9 mouse cellular contexts compared by ENCODE assay signal in genomic region chr13:95327345-95327741, GRCm38 (mm10). TPM values are rescaled to one million over a fixed set of nuclear protein-coding genes. Genes with fewer than 3 reads are reported as not detected.
DNase-seq lines count a peak whose midpoint lies in the region; ATAC-seq lines count a peak whose summit lies in the region.
"Had no signal": no experiment of that assay in that cellular context is flagged by ENCODE, and none has a peak within 500 bp of the region (broad histone marks: within the 10 kb centered on the region; RNA-seq: fewer than 3 reads in every experiment).

No protein-coding gene starts in this region.

- 5% methylated on average over 5 of the region's 5 CpGs for WGBS in midbrain, embryonic 11.5 days

- H3K4me2 ChIP-seq in midbrain, embryonic 11.5 days: peak overlapping the region; percentile 74

- peak; percentile 27; the same call in 1 of the 2 replicates for ATAC-seq in midbrain, embryonic 11.5 days (ENCODE audit: low FRiP score)
- ATAC-seq in CD4-positive, CD25-positive, alpha-beta regulatory T cell, adult 4 months: no peak

- peak overlapping the region; percentile 65 for H3K4me3 ChIP-seq in midbrain, embryonic 11.5 days (ENCODE audit: low read depth, low read length)

- peak overlapping the region; percentile 33; the same call in 1 of the 2 replicates for H3K27ac ChIP-seq in midbrain, embryonic 11.5 days (ENCODE audit: low read depth, low read length)
- H3K27ac ChIP-seq: macrophage had no signal

- peak overlapping the region; percentile 96 for H3K9ac ChIP-seq in midbrain, embryonic 11.5 days (ENCODE audit: low read length)

- H3K9me3 ChIP-seq in midbrain, embryonic 11.5 days (ENCODE audit: control insufficient read depth, low read length): no peaks in the 10 kb centered on the region

- H3K4me1 ChIP-seq in midbrain, embryonic 11.5 days (ENCODE audit: control insufficient read depth, insufficient read depth, low read length): peaks cover 20% of the 10 kb centered on the region

- intact Hi-C loops in heart, postnatal 14 days (cut with DNase I): no loop called here

- no peaks in the 10 kb centered on the region for H3K27me3 ChIP-seq in midbrain, embryonic 11.5 days (ENCODE audit: control insufficient read depth, insufficient read depth, low read length)

- no peaks in the 10 kb centered on the region for H3K36me3 ChIP-seq in midbrain, embryonic 11.5 days (ENCODE audit: control insufficient read depth, insufficient read depth, low read length)

- DNase-seq in lung, adult 18-20 months: peak; percentile 10 to 16
- no peak for DNase-seq in lung, postnatal 25 days (ENCODE audit: low spot score)
- DNase-seq in cerebellum, postnatal 4 days (ENCODE audit: low spot score in 2 of 2): peak; percentile 29 to 67
- peak; percentile 16 to 30 for DNase-seq in heart, postnatal 14 days
- DNase-seq in layer of hippocampus, postnatal 10 days (ENCODE audit: low spot score in 2 of 2): peak; percentile 48 to 69
- DNase-seq in midbrain, embryonic 11.5 days (ENCODE audit: low spot score, missing footprints): no peak
- no peak for DNase-seq in spleen, adult 12 weeks (ENCODE audit: low spot score)

RNA-seq across cellular contexts. Expression of gene Zbed3, which starts 3.9 kb away (rescaled TPM):
- 10 to 100 TPM; 17.8 to 19.7 TPM for total RNA-seq in heart, postnatal 14 days (2021)
- 10 to 100 TPM; 19.1 to 21.8 TPM for total RNA-seq in layer of hippocampus, postnatal 10 days (2021)
- 45.7 and 48.5 TPM in 2 replicates for polyA plus RNA-seq in midbrain, embryonic 11.5 days (2014; fragmentation: Nextera tagmentation; extraction: Ambion mirVana)
- 1 to 10 TPM in 1 of 2 experiments, under 1 TPM in 1; 0.62 to 1.1 TPM for polyA plus RNA-seq in CD4-positive, CD25-positive, alpha-beta regulatory T cell, adult 4 months (2017; shearing (Covaris generic))

RNA-seq across cellular contexts. Expression of gene Aggf1, which starts 47.8 kb away (rescaled TPM):
- total RNA-seq in heart, postnatal 14 days (2021): 10 to 100 TPM; 21.8 to 22.1 TPM
- total RNA-seq in layer of hippocampus, postnatal 10 days (2021): 10 to 100 TPM; 42.0 to 43.9 TPM
- 55.1 and 56.5 TPM in 2 replicates for polyA plus RNA-seq in midbrain, embryonic 11.5 days (2014; fragmentation: Nextera tagmentation; extraction: Ambion mirVana)
- 10 to 100 TPM in 1 of 2 experiments, 1 to 10 TPM in 1; 9.9 to 13.6 TPM for polyA plus RNA-seq in CD4-positive, CD25-positive, alpha-beta regulatory T cell, adult 4 months (2017; shearing (Covaris generic))

Comparison
In these comparisons a context has a peak if more than half of its experiments do, and no peak if none do; other contexts are left out.
1. DNase-seq: peak in lung, adult 18-20 months (2 of 2), cerebellum, postnatal 4 days (2 of 2), heart, postnatal 14 days (2 of 2) and layer of hippocampus, postnatal 10 days (2 of 2); none in lung, postnatal 25 days (single experiment), midbrain, embryonic 11.5 days (single experiment) and spleen, adult 12 weeks (single experiment).